Mouse (Mus musculus): ENCODE data around the gene E4f1. TPM values are rescaled to one million over a fixed set of nuclear protein-coding genes. Genes with fewer than 3 reads are reported as not detected.

The E4f1 gene
- total and polyA plus RNA-seq, 3 experiments: 17.4 to 37.2 (median 19.7) TPM

GRCm38 (mm10) chr17:24477985-24478600, 8.0 kb upstream of the E4f1 start:
- DNase-seq (ENCODE audit: low spot score) (peak; percentile 2), ATAC-seq (ENCODE audit: extremely low read depth, insufficient number of reproducible peaks, low FRiP score, poor library complexity, severe bottlenecking) (no peak)
- H3K9me3 ChIP-seq (replicated peaks): no peaks in the 10 kb centered on the region
- H3K36me3 ChIP-seq (replicated peaks): peaks cover 52% of the 10 kb centered on the region
- peak overlapping the region; percentile 96 for H3K4me3 ChIP-seq (ENCODE audit: low read depth, low read length)
- H3K27me3 ChIP-seq (ENCODE audit: insufficient read depth, low read length): no peaks in the 10 kb centered on the region
- peaks cover 57% of the 10 kb centered on the region for H3K4me1 ChIP-seq (ENCODE audit: insufficient read depth, low read depth, low read length)
- peak; percentile 39; the same call in 1 of the 2 replicates for TF ChIP-seq POLR2AphosphoS5 (IDR thresholded peaks at IDR 0.05; ENCODE audit: insufficient replicate concordance, low read depth, low read length)
- TF ChIP-seq GATA1 (IDR thresholded peaks at IDR 0.05; ENCODE audit: borderline replicate concordance, low read length): no peak

- Histone ChIP-seq H3K4me1 (ENCODE audit: insufficient read depth, low read depth, low read length) (peaks cover 65% of the 10 kb centered on the region), H3K4me3 (ENCODE audit: low read depth, low read length) (peak overlapping the region; percentile 96; the same call in 1 of the 2 replicates), H3K36me3 (replicated peaks) (peaks cover 60% of the 10 kb centered on the region), H3K9me3 (replicated peaks) (no peaks in the 10 kb centered on the region), H3K27me3 (ENCODE audit: insufficient read depth, low read length) (no peaks in the 10 kb centered on the region)
- DNase-seq (ENCODE audit: low spot score) (no peak), ATAC-seq (ENCODE audit: extremely low read depth, insufficient number of reproducible peaks, low FRiP score, poor library complexity, severe bottlenecking) (no peak)
- TF ChIP-seq GATA1 (IDR thresholded peaks at IDR 0.05; ENCODE audit: borderline replicate concordance, low read length) (no peak), GATA2 (IDR thresholded peaks at IDR 0.05; ENCODE audit: borderline replicate concordance, low read depth, low read length) (no peak), TAL1 (conservative IDR thresholded peaks at IDR 0.05; ENCODE audit: low read depth, low read length) (no peak), CTCF (IDR thresholded peaks at IDR 0.05; ENCODE audit: low read depth, low read length) (no peak), POLR2AphosphoS5 (IDR thresholded peaks at IDR 0.05; ENCODE audit: insufficient replicate concordance, low read depth, low read length) (no peak)
These were observed 7.2 kb upstream of the E4f1 start for GRCm38 (mm10) chr17:24477053-24477984.

- no peaks in the 10 kb centered on the region for H3K9me3 ChIP-seq (replicated peaks)
- H3K4me1 ChIP-seq (ENCODE audit: insufficient read depth, low read depth, low read length): peaks cover 74% of the 10 kb centered on the region
- no peak overlapping the region for H3K4me3 ChIP-seq (ENCODE audit: low read depth, low read length)
- TF ChIP-seq GATA1 (IDR thresholded peaks at IDR 0.05; ENCODE audit: borderline replicate concordance, low read length) (no peak), POLR2AphosphoS5 (IDR thresholded peaks at IDR 0.05; ENCODE audit: insufficient replicate concordance, low read depth, low read length) (no peak), GATA2 (IDR thresholded peaks at IDR 0.05; ENCODE audit: borderline replicate concordance, low read depth, low read length) (no peak), CTCF (IDR thresholded peaks at IDR 0.05; ENCODE audit: low read depth, low read length) (no peak), TAL1 (conservative IDR thresholded peaks at IDR 0.05; ENCODE audit: low read depth, low read length) (no peak)
- ATAC-seq (ENCODE audit: extremely low read depth, insufficient number of reproducible peaks, low FRiP score, poor library complexity, severe bottlenecking) (no peak), DNase-seq (ENCODE audit: low spot score) (no peak)
- H3K27me3 ChIP-seq (ENCODE audit: insufficient read depth, low read length): no peaks in the 10 kb centered on the region
- peaks cover 69% of the 10 kb centered on the region for H3K36me3 ChIP-seq (replicated peaks)
These were observed 6.1 kb upstream of the E4f1 start for GRCm38 (mm10) chr17:24476022-24476776.

- peaks cover 80% of the 10 kb centered on the region for H3K4me1 ChIP-seq (ENCODE audit: insufficient read depth, low read depth, low read length)
- DNase-seq (ENCODE audit: low spot score) (no peak), ATAC-seq (ENCODE audit: extremely low read depth, insufficient number of reproducible peaks, low FRiP score, poor library complexity, severe bottlenecking) (no peak)
- peaks cover 74% of the 10 kb centered on the region for H3K36me3 ChIP-seq (replicated peaks)
- TF ChIP-seq CTCF (IDR thresholded peaks at IDR 0.05; ENCODE audit: low read depth, low read length) (no peak), GATA2 (IDR thresholded peaks at IDR 0.05; ENCODE audit: borderline replicate concordance, low read depth, low read length) (no peak)
- H3K27me3 ChIP-seq (ENCODE audit: insufficient read depth, low read length): no peaks in the 10 kb centered on the region
- H3K9me3 ChIP-seq (replicated peaks): no peaks in the 10 kb centered on the region
- no peak overlapping the region for H3K4me3 ChIP-seq (ENCODE audit: low read depth, low read length)
These were observed 5.5 kb upstream of the E4f1 start for GRCm38 (mm10) chr17:24475586-24475985.

GRCm38 (mm10) chr17:24474557-24474956, 4.4 kb upstream of the E4f1 start:
- Histone ChIP-seq H3K4me1 (ENCODE audit: insufficient read depth, low read depth, low read length) (peaks cover 70% of the 10 kb centered on the region), H3K27me3 (ENCODE audit: insufficient read depth, low read length) (no peaks in the 10 kb centered on the region), H3K4me3 (ENCODE audit: low read depth, low read length) (no peak overlapping the region), H3K9me3 (replicated peaks) (no peaks in the 10 kb centered on the region), H3K36me3 (replicated peaks) (peaks cover 74% of the 10 kb centered on the region)
- ATAC-seq (ENCODE audit: extremely low read depth, insufficient number of reproducible peaks, low FRiP score, poor library complexity, severe bottlenecking) (no peak), DNase-seq (ENCODE audit: low spot score) (no peak)
- TF ChIP-seq TAL1 (conservative IDR thresholded peaks at IDR 0.05; ENCODE audit: low read depth, low read length) (no peak), GATA2 (IDR thresholded peaks at IDR 0.05; ENCODE audit: borderline replicate concordance, low read depth, low read length) (no peak), GATA1 (IDR thresholded peaks at IDR 0.05; ENCODE audit: borderline replicate concordance, low read length) (no peak), POLR2AphosphoS5 (IDR thresholded peaks at IDR 0.05; ENCODE audit: insufficient replicate concordance, low read depth, low read length) (no peak; the same call in 1 of the 2 replicates), CTCF (IDR thresholded peaks at IDR 0.05; ENCODE audit: low read depth, low read length) (no peak)
